18 mouse cellular contexts compared by ENCODE assay signal in the genomic region with DNA sequence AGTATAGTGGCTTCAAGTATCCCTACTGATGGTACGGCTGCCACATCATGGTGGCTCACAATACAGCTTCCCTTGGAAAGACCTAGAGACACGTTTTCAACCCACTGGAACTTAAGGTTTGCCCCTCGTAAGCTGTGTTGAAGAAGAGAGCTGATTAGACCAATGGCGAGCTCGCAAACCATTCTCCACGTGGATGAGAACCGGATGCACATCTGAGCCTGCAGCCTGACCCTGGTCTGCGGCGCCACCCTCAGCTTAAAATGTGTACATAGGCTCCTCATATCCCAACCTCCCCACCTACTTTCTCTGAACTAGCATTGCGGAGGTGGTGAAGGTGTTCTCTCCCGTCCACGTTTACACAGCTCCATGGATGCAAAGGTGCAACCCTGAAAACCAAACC. TPM values are rescaled to one million over a fixed set of nuclear protein-coding genes. Genes with fewer than 3 reads are reported as not detected.
A peak's percentile ranks its signal among the peaks of the same experiment; 100 is the strongest.
DNase-seq lines count a peak whose midpoint lies in the region; ATAC-seq and TF ChIP-seq lines count a peak whose summit lies in the region.
"Had no signal": no experiment of that assay in that cellular context is flagged by ENCODE, and none has a peak within 500 bp of the region (broad histone marks: within the 10 kb centered on the region; RNA-seq: fewer than 3 reads in every experiment).

No protein-coding gene starts in this region.

- 81% methylated on average over 12 of the region's 12 CpGs for WGBS in intestine, postnatal 0 days
- 85% methylated on average over 12 of the region's 12 CpGs for WGBS in intestine, embryonic 15.5 days

- H3K4me1 ChIP-seq in intestine, postnatal 0 days (replicated peaks; ENCODE audit: control insufficient read depth, insufficient read depth, low read length) = no peaks in the 10 kb centered on the region
- no peaks in the 10 kb centered on the region for H3K4me1 ChIP-seq in intestine, embryonic 15.5 days (replicated peaks)
- no peaks in the 10 kb centered on the region; the same call in 1 of the 2 replicates for H3K4me1 ChIP-seq in testis, adult 2 months (ENCODE audit: control insufficient read depth, insufficient read depth, low read length)
- peaks cover 4 to 8% of the 10 kb centered on the region in 2 experiments; a peak in 2 of 4 replicates for H3K4me1 ChIP-seq in MEL (ENCODE audit: control insufficient read depth in 1 of 2, insufficient read depth in 2 of 2, low read length in 2 of 2)
- H3K4me1 ChIP-seq: embryonic facial prominence, embryonic 10.5 days; forebrain, embryonic 13.5 days; heart, embryonic 15.5 days; hindbrain, embryonic 13.5 days had no signal

- H3K4me2 ChIP-seq in intestine, postnatal 0 days (replicated peaks; ENCODE audit: low read depth) = no peak overlapping the region
- no peak overlapping the region for H3K4me2 ChIP-seq in intestine, embryonic 15.5 days (replicated peaks)
- H3K4me2 ChIP-seq: forebrain, embryonic 13.5 days; heart, embryonic 11.5 days; heart, embryonic 15.5 days; hindbrain, embryonic 13.5 days had no signal

- no peak overlapping the region for H3K9ac ChIP-seq in intestine, postnatal 0 days (ENCODE audit: low read depth, low read length)
- H3K9ac ChIP-seq in intestine, embryonic 15.5 days = no peak overlapping the region
- no peak overlapping the region for H3K9ac ChIP-seq in MEL (ENCODE audit: control insufficient read depth, low read depth, low read length, poor library complexity, severe bottlenecking)
- H3K9ac ChIP-seq: forebrain, embryonic 13.5 days; heart, embryonic 15.5 days; hindbrain, embryonic 13.5 days had no signal

- no peak for ATAC-seq in intestine, postnatal 0 days
- no peak for ATAC-seq in intestine, embryonic 15.5 days
- ATAC-seq: forebrain, embryonic 13.5 days; hindbrain, postnatal 0 days had no signal

- no peaks in the 10 kb centered on the region for H3K79me2 ChIP-seq in MEL (ENCODE audit: control insufficient read depth, insufficient read depth, low read length, poor library complexity)

- no peaks in the 10 kb centered on the region for H3K36me3 ChIP-seq in intestine, postnatal 0 days (ENCODE audit: control insufficient read depth, insufficient read depth)
- no peaks in the 10 kb centered on the region for H3K36me3 ChIP-seq in intestine, embryonic 15.5 days
- no peaks in the 10 kb centered on the region for H3K36me3 ChIP-seq in testis, adult 2 months (ENCODE audit: control insufficient read depth, insufficient read depth, low read length)
- H3K36me3 ChIP-seq in MEL (ENCODE audit: control insufficient read depth in 1 of 2, insufficient read depth in 2 of 2, low read length in 2 of 2) = peaks cover 4 to 10% of the 10 kb centered on the region in 2 experiments
- H3K36me3 ChIP-seq: embryonic facial prominence, embryonic 10.5 days; heart, embryonic 15.5 days; hindbrain, embryonic 13.5 days had no signal

- H3K9me3 ChIP-seq in intestine, postnatal 0 days (ENCODE audit: control insufficient read depth) = no peaks in the 10 kb centered on the region
- no peaks in the 10 kb centered on the region for H3K9me3 ChIP-seq in intestine, embryonic 15.5 days
- H3K9me3 ChIP-seq in MEL (replicated peaks; ENCODE audit: insufficient read depth, low read length) = no peaks in the 10 kb centered on the region
- H3K9me3 ChIP-seq: embryonic facial prominence, embryonic 10.5 days; forebrain, embryonic 13.5 days; heart, embryonic 15.5 days; hindbrain, embryonic 13.5 days had no signal

- TF ChIP-seq POLR2A in testis, adult 2 months (IDR thresholded peaks at IDR 0.05; ENCODE audit: control insufficient read depth, low read depth, low read length) = no peak
- TF ChIP-seq POLR2A in MEL (IDR thresholded peaks at IDR 0.05; ENCODE audit: control insufficient read depth in 1 of 2, insufficient read depth in 1 of 2, low read depth in 1 of 2, low read length in 2 of 2, poor library complexity in 1 of 2) = no peak

- TF ChIP-seq CTCF in intestine, postnatal 0 days (IDR thresholded peaks at IDR 0.05; ENCODE audit: low read depth) = peak; percentile 19; the same call in 1 of the 2 replicates
- 0 out of 2 replicates have a peak, but pooled peaks have one; percentile 7 for TF ChIP-seq CTCF in testis, adult 2 months (IDR thresholded peaks at IDR 0.05; ENCODE audit: control insufficient read depth, insufficient read depth, insufficient replicate concordance, low read depth, low read length)
- peak in 2 of 3 experiments; percentile 20; a peak in 3 of 6 replicates for TF ChIP-seq CTCF in MEL (IDR thresholded peaks at IDR 0.05 in 2 of 3, conservative IDR thresholded peaks at IDR 0.05 in 1 of 3; ENCODE audit: control insufficient read depth in 1 of 3, insufficient read depth in 1 of 3, low read depth in 2 of 3, low read length in 3 of 3, poor library complexity in 1 of 3, severe bottlenecking in 1 of 3)

- TF ChIP-seq RAD21 in MEL (IDR thresholded peaks at IDR 0.05; ENCODE audit: low read depth, low read length) = peak; percentile 10

- no peak for TF ChIP-seq EP300 in MEL (IDR thresholded peaks at IDR 0.05; ENCODE audit: low read depth in 1 of 2, low read length in 2 of 2)

- DNase-seq in testis, postnatal 14 days (ENCODE audit: low spot score) = no peak
- no peak for DNase-seq in MEL (ENCODE audit: low read depth, low spot score)
- DNase-seq in urinary bladder, postnatal 10 days (ENCODE audit: low spot score) = no peak
- no peak for DNase-seq in adipocyte (ENCODE audit: low spot score)
- DNase-seq: adrenal gland, postnatal 14 days; cerebellum, adult 11-12 months; gastrocnemius, postnatal 36 days; heart, adult 18-20 months; heart, postnatal 14 days had no signal

- H3K27me3 ChIP-seq in intestine, postnatal 0 days (replicated peaks; ENCODE audit: control insufficient read depth, insufficient read depth, low read length) = no peaks in the 10 kb centered on the region
- no peaks in the 10 kb centered on the region for H3K27me3 ChIP-seq in intestine, embryonic 15.5 days (replicated peaks)
- H3K27me3 ChIP-seq in testis, adult 2 months (ENCODE audit: control insufficient read depth, insufficient read depth, low read length) = no peaks in the 10 kb centered on the region
- H3K27me3 ChIP-seq in MEL (ENCODE audit: control insufficient read depth in 1 of 2, insufficient read depth in 2 of 2, low read length in 2 of 2) = no peaks in the 10 kb centered on the region
- H3K27me3 ChIP-seq: forebrain, embryonic 13.5 days; heart, embryonic 15.5 days; hindbrain, embryonic 13.5 days had no signal

- H3K27ac ChIP-seq in intestine, postnatal 0 days (ENCODE audit: low read depth, low read length) = no peak overlapping the region
- no peak overlapping the region for H3K27ac ChIP-seq in intestine, embryonic 15.5 days
- H3K27ac ChIP-seq in testis, adult 2 months (ENCODE audit: control insufficient read depth, insufficient read depth, low read depth, low read length) = no peak overlapping the region
- no peak overlapping the region for H3K27ac ChIP-seq in MEL (ENCODE audit: control insufficient read depth, low read depth, low read length)
- H3K27ac ChIP-seq: embryonic facial prominence, embryonic 10.5 days; forebrain, embryonic 13.5 days; heart, embryonic 15.5 days; hindbrain, embryonic 13.5 days; hindbrain, postnatal 0 days had no signal

- H3K4me3 ChIP-seq in intestine, postnatal 0 days (ENCODE audit: low read depth, low read length) = no peak overlapping the region
- no peak overlapping the region for H3K4me3 ChIP-seq in intestine, embryonic 15.5 days (replicated peaks)
- H3K4me3 ChIP-seq in testis, adult 2 months (ENCODE audit: control insufficient read depth, low read depth, low read length) = no peak overlapping the region; the same call in 1 of the 2 replicates
- H3K4me3 ChIP-seq in MEL (ENCODE audit: control insufficient read depth in 1 of 2, insufficient read depth in 1 of 2, low read depth in 2 of 2, low read length in 2 of 2) = no peak overlapping the region
- H3K4me3 ChIP-seq: embryonic facial prominence, embryonic 10.5 days; forebrain, embryonic 13.5 days; heart, embryonic 15.5 days; hindbrain, embryonic 13.5 days had no signal

TF ChIP-seq in MEL, 35 proteins besides CTCF, POLR2A, EP300 and RAD21 (continues in another document):
- TF ChIP-seq SMC3 (IDR thresholded peaks at IDR 0.05; ENCODE audit: low read depth, low read length) (no peak), TBP (IDR thresholded peaks at IDR 0.05; ENCODE audit: low read depth, low read length) (no peak), NELFE (IDR thresholded peaks at IDR 0.05; ENCODE audit: low read depth, low read length) (no peak), MAFK (IDR thresholded peaks at IDR 0.05; ENCODE audit: borderline replicate concordance, low read depth, low read length) (no peak), E2F4 (IDR thresholded peaks at IDR 0.05; ENCODE audit: borderline replicate concordance, low read depth, low read length) (no peak), TAL1 (IDR thresholded peaks at IDR 0.05; ENCODE audit: low read length) (no peak), MEF2A (IDR thresholded peaks at IDR 0.05; ENCODE audit: extremely low read depth, insufficient replicate concordance, low read depth, low read length, poor library complexity, severe bottlenecking) (no peak), MAZ (IDR thresholded peaks at IDR 0.05; ENCODE audit: low read depth, low read length) (no peak), ZKSCAN1 (IDR thresholded peaks at IDR 0.05; ENCODE audit: low read depth, low read length) (no peak), SIN3A (IDR thresholded peaks at IDR 0.05; ENCODE audit: low read length) (no peak), CHD1 (IDR thresholded peaks at IDR 0.05; ENCODE audit: low read depth, low read length) (no peak), JUND (IDR thresholded peaks at IDR 0.05; ENCODE audit: low read depth, low read length) (no peak), ZC3H11A (IDR thresholded peaks at IDR 0.05; ENCODE audit: low read depth, low read length) (no peak), ELF1 (IDR thresholded peaks at IDR 0.05; ENCODE audit: low read depth, low read length) (no peak), MYC (IDR thresholded peaks at IDR 0.05; ENCODE audit: low read depth, low read length) (no peak)

RNA-seq across cellular contexts. Expression of gene P2rx4, which starts 26.1 kb away (rescaled TPM):
- 90.3 and 104 TPM in 2 replicates for polyA plus RNA-seq in intestine, postnatal 0 days (2015; fragmentation: Nextera tagmentation; extraction: Ambion mirVana)
- polyA plus RNA-seq in intestine, embryonic 15.5 days (2015; fragmentation: Nextera tagmentation; extraction: Ambion mirVana) = 38.2 and 39.6 TPM in 2 replicates
- polyA plus RNA-seq in testis, adult 2 months (2012; rRNA removed) = 7.8 and 9.0 TPM in 2 replicates
- total RNA-seq in MEL (2012; rRNA removed) = 14.7 and 15.2 TPM in 2 replicates
- polyA plus RNA-seq in MEL (2012; ENCODE audit: insufficient read depth in 1 of 2, insufficient read length in 2 of 2, low read depth in 1 of 2, low replicate concordance in 2 of 2, missing spikeins in 1 of 2) = 10 to 100 TPM in 1 of 2 experiments, not detected in 1; 30.9 TPM

RNA-seq across cellular contexts. Expression of gene P2rx7, which starts 37.6 kb away (rescaled TPM):
- polyA plus RNA-seq in intestine, postnatal 0 days (2015; fragmentation: Nextera tagmentation; extraction: Ambion mirVana) = 1.6 and 2.7 TPM in 2 replicates
- 2.5 and 3.2 TPM in 2 replicates for polyA plus RNA-seq in intestine, embryonic 15.5 days (2015; fragmentation: Nextera tagmentation; extraction: Ambion mirVana)
- polyA plus RNA-seq in testis, adult 2 months (2012; rRNA removed) = 5.0 and 6.7 TPM in 2 replicates
- 25.3 and 29.3 TPM in 2 replicates for total RNA-seq in MEL (2012; rRNA removed)
- 100 to 1,000 TPM in 1 of 2 experiments, 10 to 100 TPM in 1; 40.8 to 254 TPM for polyA plus RNA-seq in MEL (2012; ENCODE audit: insufficient read depth in 1 of 2, insufficient read length in 2 of 2, low read depth in 1 of 2, low replicate concordance in 2 of 2, missing spikeins in 1 of 2)
